Mouse (Mus musculus): ENCODE results near the gene Usp40. TPM values are rescaled to one million over a fixed set of nuclear protein-coding genes. Genes with fewer than 3 reads are reported as not detected.

The Usp40 gene
- polyA plus RNA-seq, 1 experiment from 2014 or later: 36.8 TPM

GRCm38 (mm10) chr1:87910428-87910827 lies 97.9 kb downstream of the Usp40 start:
- H3K4me2 ChIP-seq (replicated peaks): no peak overlapping the region
- H3K36me3 ChIP-seq: peaks cover 3% of the 10 kb centered on the region
- WGBS: 80% methylated on average over 1 of the region's 1 CpGs
- H3K27ac ChIP-seq (replicated peaks): no peak overlapping the region
- H3K4me1 ChIP-seq: no peaks in the 10 kb centered on the region
- no peaks in the 10 kb centered on the region for H3K27me3 ChIP-seq
- no peak overlapping the region for H3K4me3 ChIP-seq
- no peak overlapping the region for H3K9ac ChIP-seq (replicated peaks)
- ATAC-seq (ENCODE audit: low FRiP score, low read depth): no peak
- H3K9me3 ChIP-seq: no peaks in the 10 kb centered on the region

GRCm38 (mm10) chr1:87909565-87909964 lies 98.8 kb downstream of the Usp40 start:
- Histone ChIP-seq H3K27ac (replicated peaks) (no peak overlapping the region), H3K4me2 (replicated peaks) (no peak overlapping the region), H3K9ac (replicated peaks) (no peak overlapping the region), H3K27me3 (no peaks in the 10 kb centered on the region), H3K36me3 (peaks cover 3% of the 10 kb centered on the region; the same call in 1 of the 2 replicates), H3K4me1 (no peaks in the 10 kb centered on the region), H3K4me3 (no peak overlapping the region), H3K9me3 (no peaks in the 10 kb centered on the region)
- ATAC-seq (ENCODE audit: low FRiP score, low read depth): no peak

- no peak overlapping the region for H3K4me2 ChIP-seq (replicated peaks)
- no peak for ATAC-seq (ENCODE audit: low FRiP score, low read depth)
Measured at GRCm38 (mm10) chr1:87908736-87909135, 99.6 kb downstream of the Usp40 start.

GRCm38 (mm10) chr1:87908006-87908405 lies 100.3 kb downstream of the Usp40 start:
- Histone ChIP-seq H3K4me3 (no peak overlapping the region), H3K9me3 (no peaks in the 10 kb centered on the region), H3K4me2 (replicated peaks) (no peak overlapping the region), H3K4me1 (no peaks in the 10 kb centered on the region), H3K36me3 (peaks cover 3% of the 10 kb centered on the region; the same call in 1 of the 2 replicates), H3K9ac (replicated peaks) (no peak overlapping the region), H3K27me3 (no peaks in the 10 kb centered on the region), H3K27ac (replicated peaks) (no peak overlapping the region)
- no peak for ATAC-seq (ENCODE audit: low FRiP score, low read depth)
- 93% methylated on average over 2 of the region's 2 CpGs for WGBS

More at GRCm38 (mm10) chr1:87908736-87909135, 99.6 kb downstream of the Usp40 start:
- H3K36me3 ChIP-seq: peaks cover 3% of the 10 kb centered on the region; the same call in 1 of the 2 replicates
- H3K4me1 ChIP-seq: no peaks in the 10 kb centered on the region
- no peak overlapping the region for H3K4me3 ChIP-seq
- no peaks in the 10 kb centered on the region for H3K27me3 ChIP-seq
- no peak overlapping the region for H3K27ac ChIP-seq (replicated peaks)
- no peaks in the 10 kb centered on the region for H3K9me3 ChIP-seq
- 86% methylated on average over 3 of the region's 3 CpGs for WGBS
- H3K9ac ChIP-seq (replicated peaks): no peak overlapping the region

- Histone ChIP-seq H3K27ac (replicated peaks) (no peak overlapping the region), H3K4me3 (no peak overlapping the region), H3K36me3 (peaks cover 3% of the 10 kb centered on the region; the same call in 1 of the 2 replicates), H3K27me3 (no peaks in the 10 kb centered on the region), H3K9me3 (no peaks in the 10 kb centered on the region), H3K9ac (replicated peaks) (no peak overlapping the region), H3K4me1 (no peaks in the 10 kb centered on the region), H3K4me2 (replicated peaks) (no peak overlapping the region)
- 90% methylated on average over 5 of the region's 5 CpGs for WGBS
- no peak for ATAC-seq (ENCODE audit: low FRiP score, low read depth)
Measured at GRCm38 (mm10) chr1:87906361-87906956, 101.9 kb downstream of the Usp40 start.

- no peaks in the 10 kb centered on the region for H3K36me3 ChIP-seq
- no peak for ATAC-seq (ENCODE audit: low FRiP score, low read depth)
- no peak overlapping the region for H3K4me2 ChIP-seq (replicated peaks)
- H3K27ac ChIP-seq (replicated peaks): no peak overlapping the region
- no peaks in the 10 kb centered on the region for H3K4me1 ChIP-seq
- H3K4me3 ChIP-seq: no peak overlapping the region
- H3K9me3 ChIP-seq: no peaks in the 10 kb centered on the region
- H3K27me3 ChIP-seq: no peaks in the 10 kb centered on the region
- no peak overlapping the region for H3K9ac ChIP-seq (replicated peaks)
Measured at GRCm38 (mm10) chr1:87902186-87902585, 106.2 kb downstream of the Usp40 start.

- WGBS: 81% methylated on average over 6 of the region's 6 CpGs
- Histone ChIP-seq H3K9ac (replicated peaks) (no peak overlapping the region), H3K27me3 (no peaks in the 10 kb centered on the region), H3K27ac (replicated peaks) (no peak overlapping the region), H3K4me3 (no peak overlapping the region), H3K36me3 (no peaks in the 10 kb centered on the region), H3K9me3 (no peaks in the 10 kb centered on the region), H3K4me1 (no peaks in the 10 kb centered on the region), H3K4me2 (replicated peaks) (no peak overlapping the region)
- ATAC-seq (ENCODE audit: low FRiP score, low read depth): no peak
Measured at GRCm38 (mm10) chr1:87900979-87901378, 107.4 kb downstream of the Usp40 start.

- WGBS: 92% methylated on average over 2 of the region's 2 CpGs
- ATAC-seq (ENCODE audit: low FRiP score, low read depth): no peak
- no peaks in the 10 kb centered on the region for H3K36me3 ChIP-seq
- no peak overlapping the region for H3K9ac ChIP-seq (replicated peaks)
- H3K9me3 ChIP-seq: no peaks in the 10 kb centered on the region
- no peak overlapping the region for H3K4me2 ChIP-seq (replicated peaks)
- no peaks in the 10 kb centered on the region for H3K27me3 ChIP-seq
- no peaks in the 10 kb centered on the region for H3K4me1 ChIP-seq
- H3K27ac ChIP-seq (replicated peaks): no peak overlapping the region
- H3K4me3 ChIP-seq: no peak overlapping the region
Measured at GRCm38 (mm10) chr1:87899701-87900100, 108.7 kb downstream of the Usp40 start.

GRCm38 (mm10) chr1:87896921-87897320 lies 111.4 kb downstream of the Usp40 start:
- Histone ChIP-seq H3K9ac (replicated peaks) (no peak overlapping the region), H3K4me3 (no peak overlapping the region), H3K27ac (replicated peaks) (no peak overlapping the region), H3K4me2 (replicated peaks) (no peak overlapping the region), H3K4me1 (0 out of 2 replicates have a peak, but pooled peaks cover 3% of the 10 kb centered on the region), H3K9me3 (no peaks in the 10 kb centered on the region), H3K36me3 (no peaks in the 10 kb centered on the region), H3K27me3 (no peaks in the 10 kb centered on the region)
- 95% methylated on average over 2 of the region's 2 CpGs for WGBS
- ATAC-seq (ENCODE audit: low FRiP score, low read depth): no peak

Small RNA genes lying within 50 kb of the gene (microRNA-seq; reads per million reads assigned to microRNA genes)
- gene Gm25198: not detected

Other genes starting within 250 kb of the Usp40 start
- 2.8 and 3.0 TPM in 2 replicates for gene Sag, start 204.9 kb downstream of the Usp40 start, polyA plus RNA-seq (2016; fragmentation: Nextera tagmentation; extraction: Ambion mirVana)
- 39.2 and 41.7 TPM in 2 replicates for gene Dgkd, start 155.3 kb downstream of the Usp40 start, polyA plus RNA-seq (2016; fragmentation: Nextera tagmentation; extraction: Ambion mirVana)
- not detected in 2 replicates for gene Ugt1a10, start 46.8 kb upstream of the Usp40 start, polyA plus RNA-seq (2016; fragmentation: Nextera tagmentation; extraction: Ambion mirVana)
- gene Ugt1a9, start 62.2 kb upstream of the Usp40 start, polyA plus RNA-seq (2016; fragmentation: Nextera tagmentation; extraction: Ambion mirVana): not detected in 2 replicates
- not detected in 2 replicates for gene Ugt1a8, start 79.3 kb upstream of the Usp40 start, polyA plus RNA-seq (2016; fragmentation: Nextera tagmentation; extraction: Ambion mirVana)
- gene Ugt1a7c, start 86.5 kb upstream of the Usp40 start, polyA plus RNA-seq (2016; fragmentation: Nextera tagmentation; extraction: Ambion mirVana): 0.90 and 1.2 TPM in 2 replicates
- not detected in 2 replicates for gene Ugt1a6b, start 94.7 kb upstream of the Usp40 start, polyA plus RNA-seq (2016; fragmentation: Nextera tagmentation; extraction: Ambion mirVana)
- 0.58 and 0.61 TPM in 2 replicates for gene Ugt1a6a, start 126.3 kb upstream of the Usp40 start, polyA plus RNA-seq (2016; fragmentation: Nextera tagmentation; extraction: Ambion mirVana)
- gene Ugt1a5, start 157.5 kb upstream of the Usp40 start, polyA plus RNA-seq (2016; fragmentation: Nextera tagmentation; extraction: Ambion mirVana): not detected in 2 replicates
- gene Ugt1a2, start 192.1 kb upstream of the Usp40 start, polyA plus RNA-seq (2016; fragmentation: Nextera tagmentation; extraction: Ambion mirVana): 0.14 TPM in 1 of 2 replicates, not detected in the other
- 12.3 and 12.7 TPM in 2 replicates for gene Dnajb3, start 197.2 kb upstream of the Usp40 start, polyA plus RNA-seq (2016; fragmentation: Nextera tagmentation; extraction: Ambion mirVana)
- not detected in 2 replicates for gene Ugt1a1, start 203.4 kb upstream of the Usp40 start, polyA plus RNA-seq (2016; fragmentation: Nextera tagmentation; extraction: Ambion mirVana)
- 1.1 and 1.6 TPM in 2 replicates for gene Mroh2a, start 218.4 kb upstream of the Usp40 start, polyA plus RNA-seq (2016; fragmentation: Nextera tagmentation; extraction: Ambion mirVana)

Data from midbrain, embryonic 12.5 days (tissue).